Mouse (Mus musculus): ENCODE data around the gene Tor1aip1.

The Tor1aip1 gene

GRCm38 (mm10) chr1:156033921-156034320, 2.4 kb downstream of the Tor1aip1 start:
- no peak for DNase-seq (ENCODE audit: low read depth, low spot score)

- peak; percentile 61 for DNase-seq (ENCODE audit: low read depth, low spot score)
Measured at GRCm38 (mm10) chr1:156028340-156028975, 7.8 kb downstream of the Tor1aip1 start.

- DNase-seq (ENCODE audit: low read depth, low spot score), result no peak
Measured at GRCm38 (mm10) chr1:156027849-156028248, 8.4 kb downstream of the Tor1aip1 start.

DNA sequence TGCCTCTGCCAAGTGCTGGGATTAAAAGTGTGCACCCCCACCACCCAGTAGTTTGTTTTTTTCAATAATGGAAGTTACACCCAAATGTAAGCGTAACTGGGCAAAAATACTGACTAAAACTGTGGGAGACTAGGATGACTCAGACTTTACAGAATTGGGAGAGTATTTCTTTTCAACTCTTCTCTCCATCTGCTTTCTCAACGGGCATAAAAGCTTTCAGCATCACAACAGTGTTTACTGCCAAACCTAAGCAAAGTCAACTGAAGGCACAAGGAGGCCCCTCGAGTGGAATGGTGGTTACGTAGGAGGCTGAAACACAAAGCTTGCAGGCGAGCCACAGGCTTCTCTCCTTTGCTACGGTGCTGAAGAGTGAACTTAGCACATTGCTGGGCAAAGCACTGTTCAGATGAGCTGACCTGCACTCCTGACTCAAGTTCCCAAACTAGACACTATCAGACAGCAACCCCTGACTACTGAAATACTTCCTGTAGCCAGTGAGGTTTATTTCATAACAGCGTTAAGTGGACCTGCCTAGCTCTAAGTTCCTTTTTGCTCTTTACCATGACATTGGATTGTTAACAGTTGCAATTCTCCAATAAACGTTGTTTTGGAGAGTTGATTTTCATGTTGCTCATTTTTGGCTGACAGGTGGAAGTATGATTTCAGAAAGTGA, 11.3 kb downstream of the Tor1aip1 start:
- no peak for DNase-seq (ENCODE audit: low read depth, low spot score)

DNA sequence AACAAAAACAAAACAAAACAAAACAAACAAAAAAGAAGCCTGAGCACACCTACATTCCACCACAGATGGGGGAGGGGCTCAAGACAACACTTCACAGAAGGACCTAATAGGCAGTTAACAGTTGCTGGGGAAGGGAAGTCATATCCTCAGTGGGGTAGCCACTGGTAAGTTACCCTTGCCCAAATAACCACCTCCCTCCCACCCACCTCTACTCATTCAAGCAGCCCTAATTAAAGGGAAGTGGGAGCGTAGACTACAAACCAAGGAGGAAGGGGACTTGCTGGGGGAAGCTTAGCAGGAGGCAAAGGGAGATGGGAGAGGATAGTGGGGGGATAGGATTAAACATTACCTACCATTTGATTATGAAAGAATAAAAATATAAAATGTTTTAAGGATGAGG, 15.9 kb downstream of the Tor1aip1 start:
- DNase-seq (ENCODE audit: low read depth, low spot score), result no peak

GRCm38 (mm10) chr1:156019800-156020199, 16.5 kb downstream of the Tor1aip1 start:
- no peak for DNase-seq (ENCODE audit: low read depth, low spot score)

DNA sequence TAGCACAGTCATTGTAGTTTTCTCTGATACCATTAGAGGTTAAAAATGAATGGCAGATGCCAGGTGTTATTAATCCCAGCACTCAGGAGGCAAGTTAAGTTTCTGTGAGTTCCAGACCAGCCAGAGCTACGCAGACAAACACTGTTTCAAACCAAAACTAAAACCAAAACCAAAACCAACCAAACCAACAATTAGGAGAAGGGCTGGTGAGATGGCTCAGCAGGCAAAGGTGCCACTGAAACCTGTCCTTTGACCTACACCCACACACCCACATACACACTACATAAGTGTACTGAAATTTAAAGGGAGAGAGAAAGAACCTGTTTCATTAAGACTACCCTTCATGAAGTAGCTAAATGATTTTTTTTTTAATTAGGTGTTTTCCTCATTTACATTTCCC, 27.3 kb downstream of the Tor1aip1 start:
- no peak for DNase-seq (ENCODE audit: low read depth, low spot score)

DNA sequence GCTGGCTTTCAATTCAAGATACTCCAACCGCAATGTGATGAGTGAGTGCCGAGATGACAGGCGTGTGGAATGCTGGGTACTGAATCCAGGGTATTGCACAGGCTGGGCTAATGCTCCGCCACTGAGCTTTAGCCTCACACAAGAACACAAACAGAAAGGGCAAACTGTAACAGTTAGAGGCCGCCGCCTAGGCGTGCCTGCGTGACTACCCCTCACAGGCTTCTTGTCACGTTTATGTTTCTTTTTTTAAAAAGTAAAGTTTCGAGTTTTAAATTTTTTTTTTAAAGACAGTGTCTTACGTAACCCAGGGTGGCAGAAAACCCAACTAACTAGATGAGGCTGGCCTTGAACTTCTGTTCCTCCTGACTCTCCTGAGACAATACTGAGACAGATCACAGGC, 30.4 kb downstream of the Tor1aip1 start:
- DNase-seq (ENCODE audit: low read depth, low spot score), result no peak

- DNase-seq (ENCODE audit: low read depth, low spot score), result no peak
Measured at GRCm38 (mm10) chr1:156003201-156003935, 32.9 kb downstream of the Tor1aip1 start.

- no peak for DNase-seq (ENCODE audit: low read depth, low spot score)
Measured at GRCm38 (mm10) chr1:156002366-156002765, 33.9 kb downstream of the Tor1aip1 start.

GRCm38 (mm10) chr1:155995612-155996011, 40.7 kb downstream of the Tor1aip1 start:
- DNase-seq (ENCODE audit: low read depth, low spot score), result no peak

- no peak for DNase-seq (ENCODE audit: low read depth, low spot score)
Measured at GRCm38 (mm10) chr1:155994524-155994923, 41.8 kb downstream of the Tor1aip1 start.

DNA sequence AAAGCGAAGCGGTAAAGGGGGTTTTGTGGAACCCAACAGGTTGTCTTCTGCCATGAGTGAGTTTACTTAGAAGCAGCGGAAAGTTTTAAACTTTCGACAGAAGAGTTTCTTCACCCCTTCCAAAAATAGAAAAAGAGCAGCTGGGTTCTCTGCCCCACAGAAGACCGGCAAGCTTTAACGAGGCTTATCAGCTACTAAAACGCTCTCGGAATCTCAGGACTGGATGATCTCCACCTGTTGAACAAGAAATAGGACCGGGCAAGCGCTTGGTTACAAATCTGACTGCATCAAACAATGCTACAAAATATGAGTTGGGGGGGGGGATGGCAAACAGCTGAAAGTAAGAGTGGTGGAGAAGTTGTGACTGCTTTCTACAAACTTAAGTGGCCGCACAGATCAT, 45.9 kb downstream of the Tor1aip1 start:
- no peak for DNase-seq (ENCODE audit: low read depth, low spot score)

- no peak for DNase-seq (ENCODE audit: low read depth, low spot score)
Measured at GRCm38 (mm10) chr1:155989387-155989786, 46.9 kb downstream of the Tor1aip1 start.

DNA sequence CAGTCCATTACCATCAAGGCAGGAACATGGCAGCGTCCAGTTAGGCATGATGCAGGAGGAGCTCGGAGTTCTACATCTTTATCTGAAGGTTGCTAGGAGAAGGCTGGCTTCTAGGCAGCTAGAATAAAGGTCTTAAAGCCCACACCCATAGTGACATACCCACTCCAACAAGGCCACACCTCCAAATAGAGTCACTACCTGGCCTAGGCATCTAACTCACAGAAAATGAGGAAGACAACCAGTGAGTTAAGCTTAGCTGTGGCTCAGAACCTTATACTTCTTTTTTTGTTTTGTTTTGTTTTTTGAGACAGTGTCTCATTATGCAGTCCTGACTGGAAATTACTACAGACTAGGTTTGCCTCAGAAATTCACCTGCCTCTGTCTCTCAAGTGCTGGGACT, 48.7 kb downstream of the Tor1aip1 start:
- DNase-seq (ENCODE audit: low read depth, low spot score), result no peak

GRCm38 (mm10) chr1:155974931-155975330, 61.3 kb downstream of the Tor1aip1 start:
- no peak for DNase-seq (ENCODE audit: low read depth, low spot score)

DNA sequence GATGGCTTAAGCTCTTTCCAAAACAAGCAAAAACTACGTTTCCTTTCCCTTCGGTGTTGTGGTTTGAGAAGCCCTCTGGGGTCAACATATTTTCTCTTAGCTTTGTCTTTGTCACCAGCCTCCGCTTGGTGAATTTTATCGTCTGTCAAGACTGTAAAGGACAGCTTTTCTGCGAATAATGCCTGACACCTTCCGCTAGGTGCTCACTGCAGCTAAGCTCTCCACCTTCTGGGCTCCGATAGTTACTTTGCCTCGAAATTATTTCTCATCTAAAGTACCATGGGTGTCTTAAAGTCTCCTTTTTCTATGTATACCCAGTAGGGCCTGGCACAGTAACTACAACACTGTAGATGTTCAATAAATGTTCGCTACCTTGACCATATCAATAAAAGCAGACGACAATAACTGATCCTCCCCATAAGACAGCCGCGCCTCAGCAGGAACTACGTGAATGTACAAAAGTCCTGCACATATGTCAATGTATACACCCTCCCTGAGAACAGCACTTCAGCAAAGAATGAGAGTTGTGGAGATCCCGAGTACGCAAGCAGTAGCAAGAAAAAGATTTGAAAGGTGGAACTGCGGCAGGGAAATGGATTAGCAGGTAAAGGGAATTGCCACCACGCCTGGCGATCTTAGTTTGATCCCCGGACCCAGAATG, 62.4 kb downstream of the Tor1aip1 start:
- DNase-seq (ENCODE audit: low read depth, low spot score), result no peak

- peak; percentile 98 for DNase-seq (ENCODE audit: low read depth, low spot score)
Measured at GRCm38 (mm10) chr1:155973068-155973718, 63.1 kb downstream of the Tor1aip1 start, which contains the start of gene Cep350. Gene Cep350 (minus strand): TSS chr1:155973255.

GRCm38 (mm10) chr1:155972146-155973067, 63.9 kb downstream of the Tor1aip1 start:
- DNase-seq (ENCODE audit: low read depth, low spot score), result peak; percentile 21

Measured in skeletal muscle tissue, adult 2 months (tissue).